ENCODE assay signal across 18 mouse cellular contexts in genomic region chr13:120096938-120097256, GRCm38 (mm10). TPM values are rescaled to one million over a fixed set of nuclear protein-coding genes. Genes with fewer than 3 reads are reported as not detected.
A peak's percentile ranks its signal among the peaks of the same experiment; 100 is the strongest.
ATAC-seq lines count a peak whose summit lies in the region.
"Not testable (repeated sequence)": the region's sequence is repeated elsewhere in the genome, so short reads cannot be mapped to it uniquely, and the experiment has no call there.
"Had no signal": no experiment of that assay in that cellular context is flagged by ENCODE, and none has a peak within 500 bp of the region (broad histone marks: within the 10 kb centered on the region; RNA-seq: fewer than 3 reads in every experiment).

No protein-coding gene starts in this region.

- H3K4me1 ChIP-seq in forebrain, embryonic 13.5 days; heart, embryonic 14.5 days (ENCODE audit: control insufficient read depth in 2 of 2, insufficient read depth in 2 of 2, low read length in 2 of 2); hindbrain, embryonic 15.5 days (replicated peaks); kidney, embryonic 15.5 days; lung, embryonic 15.5 days; midbrain, embryonic 13.5 days (replicated peaks): not testable (repeated sequence)

- H3K4me3 ChIP-seq in forebrain, embryonic 13.5 days; hindbrain, embryonic 15.5 days; kidney, embryonic 15.5 days (replicated peaks); lung, embryonic 15.5 days; midbrain, embryonic 13.5 days (replicated peaks): not testable (repeated sequence)
- H3K4me3 ChIP-seq in heart, embryonic 14.5 days (ENCODE audit: control insufficient read depth in 1 of 2, insufficient read depth in 1 of 2, low read depth in 1 of 2, low read length in 2 of 2), result peak overlapping the region in 1 of 2 experiments; percentile 13; a peak in 1 of 4 replicates

- H3K27me3 ChIP-seq in forebrain, embryonic 13.5 days; heart, embryonic 14.5 days (ENCODE audit: control insufficient read depth, insufficient read depth, low read length); hindbrain, embryonic 15.5 days; kidney, embryonic 15.5 days; lung, embryonic 15.5 days; midbrain, embryonic 13.5 days: not testable (repeated sequence)

- H3K9me3 ChIP-seq in forebrain, embryonic 13.5 days (replicated peaks); heart, embryonic 14.5 days (ENCODE audit: control insufficient read depth, low read length); hindbrain, embryonic 15.5 days; kidney, embryonic 15.5 days (replicated peaks); lung, embryonic 15.5 days; midbrain, embryonic 13.5 days: not testable (repeated sequence)

- H3K27ac ChIP-seq in forebrain, embryonic 13.5 days; heart, embryonic 14.5 days (replicated peaks in 1 of 2; ENCODE audit: control insufficient read depth in 1 of 2, insufficient read depth in 1 of 2, low read depth in 2 of 2, low read length in 2 of 2); hindbrain, embryonic 15.5 days (replicated peaks); kidney, embryonic 15.5 days; lung, embryonic 15.5 days; midbrain, embryonic 13.5 days: not testable (repeated sequence)

- H3K4me2 ChIP-seq in forebrain, embryonic 13.5 days; lung, embryonic 15.5 days; midbrain, embryonic 13.5 days (replicated peaks): not testable (repeated sequence)
- H3K4me2 ChIP-seq in heart, embryonic 14.5 days (ENCODE audit: low read length), result peak overlapping the region; percentile 57; the same call in 1 of the 2 replicates
- 0 out of 2 replicates have a peak overlapping the region, but pooled peaks have one; percentile 13 for H3K4me2 ChIP-seq in hindbrain, embryonic 15.5 days
- H3K4me2 ChIP-seq in kidney, embryonic 15.5 days, result peak overlapping the region; percentile 27; the same call in 1 of the 2 replicates

- H3K9ac ChIP-seq in forebrain, embryonic 13.5 days; heart, embryonic 14.5 days (ENCODE audit: low read length); hindbrain, embryonic 15.5 days; kidney, embryonic 15.5 days; lung, embryonic 15.5 days; midbrain, embryonic 13.5 days (replicated peaks): not testable (repeated sequence)

- 0% methylated on average over 6 of the region's 13 CpGs for WGBS in forebrain, embryonic 13.5 days
- 2% methylated on average over 5 of the region's 13 CpGs for WGBS in heart, embryonic 14.5 days
- WGBS in hindbrain, embryonic 15.5 days, result 0% methylated on average over 6 of the region's 13 CpGs
- 0% methylated on average over 8 of the region's 13 CpGs for WGBS in kidney, embryonic 15.5 days
- WGBS in lung, embryonic 15.5 days, result under 1% methylated on average over 9 of the region's 13 CpGs
- WGBS in midbrain, embryonic 13.5 days, result under 1% methylated on average over 7 of the region's 13 CpGs

- peak; percentile 22; the same call in 1 of the 2 replicates for ATAC-seq in forebrain, embryonic 13.5 days
- not testable (repeated sequence) for ATAC-seq in heart, embryonic 14.5 days (ENCODE audit: insufficient number of reproducible peaks, insufficient read depth, low FRiP score, low read depth)
- 0 out of 2 replicates have a peak, but pooled peaks have one; percentile 16 for ATAC-seq in hindbrain, embryonic 15.5 days (ENCODE audit: low FRiP score, low read depth)
- ATAC-seq in kidney, embryonic 15.5 days (replicated peaks; ENCODE audit: low FRiP score), result peak; percentile 20
- ATAC-seq in lung, embryonic 15.5 days (ENCODE audit: borderline replicate concordance, extremely low read depth, low FRiP score, low TSS enrichment), result peak; percentile 10; the same call in 1 of the 2 replicates
- peak; percentile 50 for ATAC-seq in midbrain, embryonic 13.5 days
- ATAC-seq in neutrophil, adult 5-6 weeks (ENCODE audit: extremely low read depth, insufficient number of reproducible peaks, low FRiP score, poor library complexity, severe bottlenecking), result peak; percentile 4; the same call in 1 of the 2 replicates

- H3K36me3 ChIP-seq in forebrain, embryonic 13.5 days (ENCODE audit: poor library complexity, severe bottlenecking); heart, embryonic 14.5 days (ENCODE audit: control insufficient read depth, insufficient read depth, low read length); hindbrain, embryonic 15.5 days; kidney, embryonic 15.5 days; lung, embryonic 15.5 days; midbrain, embryonic 13.5 days: not testable (repeated sequence)

RNA-seq across cellular contexts. Expression of gene Gm20767, which starts 43.1 kb away (rescaled TPM):
- not detected in 2 replicates for polyA plus RNA-seq in forebrain, embryonic 13.5 days (2015; fragmentation: Nextera tagmentation; extraction: Ambion mirVana)
- not detected in 2 replicates for polyA plus RNA-seq in heart, embryonic 14.5 days (2014; fragmentation: Nextera tagmentation; extraction: Ambion mirVana)
- not detected in 2 replicates for polyA plus RNA-seq in hindbrain, embryonic 15.5 days (2015; fragmentation: Nextera tagmentation; extraction: Ambion mirVana)
- polyA plus RNA-seq in kidney, embryonic 15.5 days (2015; fragmentation: Nextera tagmentation; extraction: Ambion mirVana), result not detected in 2 replicates
- not detected in 2 replicates for polyA plus RNA-seq in lung, embryonic 15.5 days (2015; fragmentation: Nextera tagmentation; extraction: Ambion mirVana)
- polyA plus RNA-seq in midbrain, embryonic 13.5 days (2015; fragmentation: Nextera tagmentation; extraction: Ambion mirVana), result not detected in 2 replicates
- not detected in 2 replicates for total RNA-seq in neutrophil, adult 5-6 weeks (2017)
- total RNA-seq: adrenal gland, adult 18-20 months; gastrocnemius, postnatal 36 days; layer of hippocampus, adult 18-20 months; layer of hippocampus, postnatal 36 days; left cerebral cortex, postnatal 25 days; MEL had no signal
- polyA plus RNA-seq: embryonic facial prominence, embryonic 13.5 days; heart, embryonic 10.5 days; kidney, embryonic 16.5 days; liver, embryonic 13.5 days; testis, adult 2 months had no signal

RNA-seq across cellular contexts. Expression of gene Gm21188, which starts 44.9 kb away (rescaled TPM):
- not detected in 2 replicates for polyA plus RNA-seq in forebrain, embryonic 13.5 days (2015; fragmentation: Nextera tagmentation; extraction: Ambion mirVana)
- polyA plus RNA-seq in heart, embryonic 14.5 days (2014; fragmentation: Nextera tagmentation; extraction: Ambion mirVana), result not detected in 2 replicates
- 0.24 TPM in 1 of 2 replicates, not detected in the other for polyA plus RNA-seq in hindbrain, embryonic 15.5 days (2015; fragmentation: Nextera tagmentation; extraction: Ambion mirVana)
- 0.12 TPM in 1 of 2 replicates, not detected in the other for polyA plus RNA-seq in kidney, embryonic 15.5 days (2015; fragmentation: Nextera tagmentation; extraction: Ambion mirVana)
- polyA plus RNA-seq in lung, embryonic 15.5 days (2015; fragmentation: Nextera tagmentation; extraction: Ambion mirVana), result not detected in 2 replicates
- polyA plus RNA-seq in midbrain, embryonic 13.5 days (2015; fragmentation: Nextera tagmentation; extraction: Ambion mirVana), result not detected in 2 replicates
- total RNA-seq in neutrophil, adult 5-6 weeks (2017), result 10.2 and 18.7 TPM in 2 replicates
- total RNA-seq: layer of hippocampus, postnatal 36 days; left cerebral cortex, postnatal 25 days; MEL had no signal
- polyA plus RNA-seq: embryonic facial prominence, embryonic 13.5 days; heart, embryonic 10.5 days; kidney, embryonic 16.5 days had no signal
